Mouse (Mus musculus): Measurements from ENCODE around the gene Nsg1.

DNA sequence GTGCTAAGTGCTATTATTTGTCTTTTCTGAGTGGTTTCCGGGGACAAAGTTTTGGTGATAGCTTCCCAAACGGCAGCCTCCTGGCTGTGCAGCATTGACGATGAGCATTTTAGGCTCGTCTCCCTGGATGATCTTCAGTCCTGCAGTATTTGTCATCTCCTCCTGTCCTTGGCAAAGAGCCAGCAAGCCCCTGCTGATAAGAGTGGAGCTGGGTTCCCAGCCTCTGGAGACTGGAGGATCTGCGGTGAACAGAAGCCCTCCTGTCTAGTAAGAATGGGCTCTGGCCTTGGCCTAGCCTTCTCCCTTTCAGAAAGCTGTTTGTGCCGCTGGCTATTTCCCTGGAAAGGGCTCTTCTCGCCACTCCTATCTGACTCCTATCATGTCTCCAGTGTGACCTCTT lies 38.0 kb downstream of the Nsg1 start:
- TF ChIP-seq TAL1 (IDR thresholded peaks at IDR 0.05; ENCODE audit: low read length) (no peak), GATA1 (IDR thresholded peaks at IDR 0.05; ENCODE audit: low read length) (no peak)

All from erythroblast, embryonic 14.5 days (primary cell).